ENCODE assay signal across 14 mouse cellular contexts in the genomic region with DNA sequence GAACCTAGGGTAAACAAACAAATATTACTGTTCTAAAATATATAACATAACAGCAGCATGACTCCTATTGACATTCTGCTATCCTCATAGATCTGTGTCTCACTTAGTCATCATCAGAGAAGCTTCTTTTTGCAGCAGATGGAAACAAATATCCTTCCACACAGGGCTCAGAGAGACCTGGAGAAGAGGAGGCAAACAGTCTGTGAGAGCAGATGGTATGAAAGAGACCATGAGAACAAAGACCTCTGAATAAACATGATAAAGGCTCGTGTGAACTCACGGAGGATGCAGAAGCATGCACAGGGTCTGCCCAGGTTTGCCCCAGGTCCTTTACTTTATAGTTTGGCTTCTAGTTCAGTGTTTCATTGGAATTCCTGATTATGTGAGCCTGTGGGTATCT. TPM values are rescaled to one million over a fixed set of nuclear protein-coding genes. Genes with fewer than 3 reads are reported as not detected.
DNase-seq lines count a peak whose midpoint lies in the region.
"Had no signal": no experiment of that assay in that cellular context is flagged by ENCODE, and none has a peak within 500 bp of the region (broad histone marks: within the 10 kb centered on the region; RNA-seq: fewer than 3 reads in every experiment).

No protein-coding gene starts in this region.

- peak; percentile 18 for DNase-seq in cerebellum, adult 9-11 months
- no peak for DNase-seq in cerebellum, adult 11-12 months
- DNase-seq in layer of hippocampus, adult 11-12 months (ENCODE audit: low spot score): peak; percentile 32
- no peak for DNase-seq in layer of hippocampus, postnatal 25 days (ENCODE audit: extremely low spot score in 1 of 2, low spot score in 1 of 2)
- peak; percentile 81 for DNase-seq in brain, adult 2 months (ENCODE audit: low read depth, low spot score)
- DNase-seq in layer of hippocampus, adult 9-10 months (ENCODE audit: low spot score): peak; percentile 32
- no peak for DNase-seq in adipocyte (ENCODE audit: low spot score)
- DNase-seq in spleen, adult 18-20 months: no peak
- DNase-seq: adrenal gland, postnatal 10 days; adrenal gland, postnatal 36 days; gastrocnemius, postnatal 25 days; heart, adult 18-20 months; heart, postnatal 10 days; heart, postnatal 36 days had no signal

RNA-seq across cellular contexts. Expression of gene Lsamp, which starts 24.6 kb away (rescaled TPM):
- total RNA-seq in layer of hippocampus, postnatal 25 days (2021): 100 to 1,000 TPM; 390 to 474 TPM

Comparison
In these comparisons a context has a peak if more than half of its experiments do, and no peak if none do; other contexts are left out.
1. DNase-seq: peak in cerebellum, adult 9-11 months (single experiment), layer of hippocampus, adult 11-12 months (single experiment), brain, adult 2 months (single experiment) and layer of hippocampus, adult 9-10 months (single experiment); none in cerebellum, adult 11-12 months (single experiment), layer of hippocampus, postnatal 25 days (0 of 2), adipocyte (single experiment) and spleen, adult 18-20 months (0 of 2).